Mouse (Mus musculus) liver, embryonic 14.5 days (tissue): ENCODE results near the gene Itga6. TPM values are rescaled to one million over a fixed set of nuclear protein-coding genes. Genes with fewer than 3 reads are reported as not detected.

ENCODE experiments used
- ATAC-seq: fragments of 200-750 bp; cut with Nextera tagmentation; 2 replicates; pipeline ENCODE4 v1.8.0; 2017; ENCODE audit warnings: moderate number of reproducible peaks, mild to moderate bottlenecking, moderate library complexity; ENCODE audit not compliant: insufficient read depth
- DNase-seq, 3 experiments: peaks; one replicate each; pipeline ENCODE4 v3.0.0-alpha.2; 2012 to 2013; ENCODE audit warnings: low read depth in 3 of 3, low spot score in 3 of 3
- H3K27ac ChIP-seq: fragments of 300-500 bp; sonication (generic); 2 replicates; pipeline ENCODE4 v1.5.1; 2014; ENCODE audit warnings: moderate library complexity, mild to moderate bottlenecking, control low read depth, inconsistent platforms
- H3K27me3 ChIP-seq: fragments of 300-500 bp; sonication (generic); 2 replicates; pipeline ENCODE4 v1.6.1; 2014; ENCODE audit warnings: mild to moderate bottlenecking, low read length, moderate library complexity; ENCODE audit not compliant: control insufficient read depth, insufficient read depth
- H3K36me3 ChIP-seq: fragments of 300-500 bp; sonication (generic); replicated peaks from 2 replicates; pipeline ENCODE4 v1.6.1; 2014; ENCODE audit warnings: low read depth; ENCODE audit not compliant: control insufficient read depth, insufficient read depth
- H3K4me1 ChIP-seq, 2 experiments: fragments of 200-500 bp in 1 of 2; fragments of 300-500 bp in 1 of 2; sonication (generic) in 1 of 2; replicated peaks; 2 replicates each; pipeline ENCODE4 v1.6.1; 2012 to 2014; ENCODE audit warnings: antibody characterized with exemption in 1 of 2, inconsistent platforms in 1 of 2, low read length in 1 of 2; ENCODE audit not compliant: control insufficient read depth in 2 of 2, insufficient read depth in 2 of 2
- H3K4me2 ChIP-seq: fragments of 300-500 bp; sonication (generic); 2 replicates; pipeline ENCODE4 v1.6.1; 2014; ENCODE audit warnings: low read depth, mild to moderate bottlenecking, control low read depth, moderate library complexity
- H3K4me3 ChIP-seq, 2 experiments: fragments of 200-500 bp in 1 of 2; fragments of 300-500 bp in 1 of 2; sonication (generic) in 1 of 2; 2 replicates each; pipeline ENCODE4 v1.5.1; 2012 to 2014; ENCODE audit warnings: low read depth in 2 of 2, low read length in 2 of 2, mild to moderate bottlenecking in 2 of 2, control low read depth in 1 of 2, inconsistent platforms in 1 of 2, moderate library complexity in 1 of 2; ENCODE audit not compliant: insufficient read depth in 1 of 2
- H3K9ac ChIP-seq: fragments of 300-500 bp; sonication (generic); replicated peaks from 2 replicates; pipeline ENCODE4 v1.6.1; 2014; ENCODE audit warnings: mild to moderate bottlenecking, control low read depth, moderate library complexity
- H3K9me3 ChIP-seq: fragments of 300-500 bp; sonication (generic); 2 replicates; pipeline ENCODE4 v1.6.1; 2016; ENCODE audit warnings: low read length, mixed read lengths; ENCODE audit not compliant: control insufficient read depth
- CTCF ChIP-seq: IDR thresholded peaks from 2 replicates; pipeline ENCODE4 v1.5.1; 2016; ENCODE audit warnings: antibody characterized with exemption, low read depth, control low read depth
- EP300 ChIP-seq: IDR thresholded peaks from 2 replicates; pipeline ENCODE4 v1.6.1; 2016; ENCODE audit warnings: antibody characterized with exemption, low read depth
- WGBS: fragments of 180-500 bp; shearing (Covaris S2); extraction: QIAGEN DNeasy Blood & Tissue Kit; methylation state at CpG from one replicate; pipeline ENCODE4 v1.1.7; 2014; ENCODE audit not compliant: insufficient replicate concordance; 5-methylcytosine and 5-hydroxymethylcytosine counted together
- polyA plus RNA-seq, 2 experiments: library from polyadenylated mRNA; depleted of rRNA in 1 of 2; stranded (reverse) in 1 of 2; unstranded in 1 of 2; fragments of >200 nt; fragmentation: Nextera tagmentation in 1 of 2; extraction: Ambion mirVana in 1 of 2; gene quantifications; 2 replicates each; pipeline versions ENCODE4 v1.2.1 to v1.2.3; 2012 to 2014

The Itga6 gene
- polyA plus RNA-seq, 2 experiments: 5.5 to 6.2 TPM

GRCm38 (mm10) chr2:71785260-71785659, 39.8 kb downstream of the Itga6 start:
- DNase-seq (no peak), ATAC-seq (no peak)
- no peaks in the 10 kb centered on the region for H3K9me3 ChIP-seq
- TF ChIP-seq EP300 (no peak), CTCF (no peak)
- no peaks in the 10 kb centered on the region for H3K36me3 ChIP-seq
- H3K9ac ChIP-seq: no peak overlapping the region
- H3K4me2 ChIP-seq: no peak overlapping the region
- whole genome bisulfite sequencing: 67% methylated on average over 3 of the region's 3 CpGs
- no peak overlapping the region for H3K4me3 ChIP-seq
- peaks cover 3 to 5% of the 10 kb centered on the region in 2 experiments; a peak in 1 of 4 replicates for H3K4me1 ChIP-seq
- no peak overlapping the region for H3K27ac ChIP-seq
- peaks cover 16% of the 10 kb centered on the region for H3K27me3 ChIP-seq

GRCm38 (mm10) chr2:71786060-71786459, 40.6 kb downstream of the Itga6 start:
- Histone ChIP-seq H3K4me2 (peak overlapping the region; percentile 78), H3K27ac (no peak overlapping the region)
- DNase-seq: no peak

GRCm38 (mm10) chr2:71786591-71787155, 41.3 kb downstream of the Itga6 start:
- Histone ChIP-seq H3K4me2 (peak overlapping the region; percentile 78), H3K4me1 (peaks cover 3 to 5% of the 10 kb centered on the region in 2 experiments; a peak in 1 of 4 replicates), H3K27me3 (peaks cover 16% of the 10 kb centered on the region), H3K9ac (0 out of 2 replicates have a peak overlapping the region, but pooled peaks have one; percentile 27), H3K9me3 (no peaks in the 10 kb centered on the region), H3K36me3 (no peaks in the 10 kb centered on the region), H3K27ac (no peak overlapping the region), H3K4me3 (peak overlapping the region; percentile 63 to 64)
- TF ChIP-seq EP300: no peak
- TF ChIP-seq CTCF: no peak
- DNase-seq (peak; percentile 18 to 35 (median 26)), ATAC-seq (peak; percentile 85)
- WGBS: under 1% methylated on average over 39 of the region's 61 CpGs

More at GRCm38 (mm10) chr2:71786060-71786459, 40.6 kb downstream of the Itga6 start:
- no peak for TF ChIP-seq CTCF
- TF ChIP-seq EP300: no peak
- no peaks in the 10 kb centered on the region for H3K36me3 ChIP-seq
- 8% methylated on average over 5 of the region's 5 CpGs for WGBS
- no peak for ATAC-seq
- no peaks in the 10 kb centered on the region for H3K9me3 ChIP-seq
- no peak overlapping the region for H3K9ac ChIP-seq
- no peak overlapping the region for H3K4me3 ChIP-seq
- H3K4me1 ChIP-seq: peaks cover 3 to 5% of the 10 kb centered on the region in 2 experiments; a peak in 1 of 4 replicates
- peaks cover 16% of the 10 kb centered on the region for H3K27me3 ChIP-seq

GRCm38 (mm10) chr2:71787156-71787590, 41.8 kb downstream of the Itga6 start:
- H3K4me3 ChIP-seq: peak overlapping the region; percentile 63 to 64
- 0% methylated on average over 40 of the region's 40 CpGs for WGBS
- peak overlapping the region; percentile 78 for H3K4me2 ChIP-seq
- peaks cover 16% of the 10 kb centered on the region for H3K27me3 ChIP-seq
- peaks cover 3 to 5% of the 10 kb centered on the region in 2 experiments; a peak in 1 of 4 replicates for H3K4me1 ChIP-seq
- peak; percentile 61 for ATAC-seq
- no peak for DNase-seq
- no peak overlapping the region for H3K27ac ChIP-seq
- no peaks in the 10 kb centered on the region for H3K9me3 ChIP-seq
- no peaks in the 10 kb centered on the region for H3K36me3 ChIP-seq
- no peak for TF ChIP-seq CTCF
- TF ChIP-seq EP300: no peak
- H3K9ac ChIP-seq: peak overlapping the region; percentile 1; the same call in 1 of the 2 replicates

GRCm38 (mm10) chr2:71787591-71788460, 42.4 kb downstream of the Itga6 start:
- Histone ChIP-seq H3K4me1 (peaks cover 3 to 5% of the 10 kb centered on the region in 2 experiments; a peak in 1 of 4 replicates), H3K9me3 (no peaks in the 10 kb centered on the region), H3K4me2 (peak overlapping the region; percentile 78), H3K36me3 (no peaks in the 10 kb centered on the region), H3K4me3 (peak overlapping the region; percentile 63 to 64), H3K27ac (no peak overlapping the region), H3K9ac (no peak overlapping the region; the same call in 1 of the 2 replicates), H3K27me3 (peaks cover 16% of the 10 kb centered on the region)
- ATAC-seq: no peak
- WGBS: 7% methylated on average over 32 of the region's 32 CpGs
- TF ChIP-seq CTCF (no peak), EP300 (no peak)
- no peak for DNase-seq
